Mouse (Mus musculus) liver, adult 2 months (tissue): ENCODE measurements around the gene Shank2. TPM values are rescaled to one million over a fixed set of nuclear protein-coding genes. Genes with fewer than 3 reads are reported as not detected.

ENCODE experiments used
- DNase-seq: peaks from one replicate; pipeline ENCODE4 v3.0.0-alpha.2; 2011; ENCODE audit warnings: low read depth, low spot score; ENCODE audit errors: extremely low read depth
- H3K27ac ChIP-seq: fragments of 200-500 bp; replicated peaks from 2 replicates; pipeline ENCODE4 v1.5.1; 2012; ENCODE audit warnings: low read depth, mild to moderate bottlenecking, control low read depth, inconsistent platforms, low read length; ENCODE audit not compliant: insufficient read depth
- H3K27me3 ChIP-seq: fragments of 200-500 bp; 2 replicates; pipeline ENCODE4 v1.6.1; 2012; ENCODE audit warnings: mild to moderate bottlenecking, moderate library complexity, low read length, inconsistent platforms; ENCODE audit not compliant: control insufficient read depth, insufficient read depth
- H3K36me3 ChIP-seq: fragments of 200-500 bp; 2 replicates; pipeline ENCODE4 v1.6.1; 2012; ENCODE audit warnings: low read length, inconsistent platforms; ENCODE audit not compliant: control insufficient read depth, insufficient read depth
- H3K4me1 ChIP-seq: fragments of 200-500 bp; 2 replicates; pipeline ENCODE4 v1.6.1; 2011; ENCODE audit warnings: low read length; ENCODE audit not compliant: control insufficient read depth, insufficient read depth
- H3K4me3 ChIP-seq: fragments of 200-500 bp; 2 replicates; pipeline ENCODE4 v1.5.1; 2011; ENCODE audit warnings: low read depth, mild to moderate bottlenecking, control low read depth, low read length, moderate library complexity; ENCODE audit not compliant: insufficient read depth
- H3K79me2 ChIP-seq: fragments of 200-500 bp; 2 replicates; pipeline ENCODE4 v1.6.1; 2012; ENCODE audit warnings: inconsistent platforms, mild to moderate bottlenecking, low read length, moderate library complexity; ENCODE audit not compliant: control insufficient read depth, insufficient read depth
- H3K9ac ChIP-seq: fragments of 200-500 bp; 2 replicates; pipeline ENCODE4 v1.6.1; 2012; ENCODE audit warnings: low read depth, mild to moderate bottlenecking, control low read depth, inconsistent platforms, low read length
- CTCF ChIP-seq: fragments of 200-500 bp; IDR thresholded peaks from 2 replicates; pipeline ENCODE4 v1.5.1; 2011; ENCODE audit warnings: low read depth, low read length, control low read depth
- POLR2A ChIP-seq: fragments of 200-500 bp; IDR thresholded peaks from 2 replicates; pipeline ENCODE4 v1.6.1; 2011; ENCODE audit warnings: low read length, control low read depth; ENCODE audit not compliant: insufficient read depth; ENCODE audit errors: extremely low read depth
- WGBS: fragments of 180-500 bp; shearing (Covaris S2); methylation state at CpG from one replicate; pipeline ENCODE4 v1.1.7; 2018; 5-methylcytosine and 5-hydroxymethylcytosine counted together
- polyA plus RNA-seq: library from polyadenylated mRNA; depleted of rRNA; stranded (reverse); fragments of >200 nt; gene quantifications from 2 replicates; pipeline ENCODE4 v1.2.3, GENCODE M21; 2012
- total RNA-seq: library from RNA; depleted of rRNA; stranded (reverse); fragments of >200 nt; gene quantifications from 2 replicates; pipeline ENCODE4 v1.2.3, GENCODE M21; 2014

Gene Shank2
- total and polyA plus RNA-seq, 2 experiments, result 4.1 to 6.6 TPM

GRCm38 (mm10) chr7:144387537-144387936, 385.8 kb downstream of the Shank2 start:
- TF ChIP-seq POLR2A, result no peak
- TF ChIP-seq CTCF, result peak; percentile 9; the same call in 1 of the 2 replicates
- Histone ChIP-seq H3K4me3 (no peak overlapping the region), H3K79me2 (no peaks in the 10 kb centered on the region), H3K27ac (no peak overlapping the region), H3K4me1 (no peaks in the 10 kb centered on the region; the same call in 1 of the 2 replicates), H3K36me3 (no peaks in the 10 kb centered on the region), H3K9ac (no peak overlapping the region), H3K27me3 (no peaks in the 10 kb centered on the region)
- DNase-seq, result no peak
- WGBS, result 95% methylated on average over 6 of the region's 6 CpGs

GRCm38 (mm10) chr7:144389704-144390103, 388.0 kb downstream of the Shank2 start:
- WGBS, result 74% methylated on average over 2 of the region's 2 CpGs
- H3K4me1 ChIP-seq, result no peaks in the 10 kb centered on the region
- no peaks in the 10 kb centered on the region for H3K36me3 ChIP-seq
- DNase-seq, result peak; percentile 80
- H3K27ac ChIP-seq, result no peak overlapping the region
- no peaks in the 10 kb centered on the region for H3K79me2 ChIP-seq
- no peak overlapping the region for H3K4me3 ChIP-seq
- H3K9ac ChIP-seq, result no peak overlapping the region
- no peaks in the 10 kb centered on the region for H3K27me3 ChIP-seq
- TF ChIP-seq CTCF (no peak), POLR2A (no peak)

- H3K27ac ChIP-seq, result no peak overlapping the region
- no peak for TF ChIP-seq POLR2A
- TF ChIP-seq CTCF, result no peak
- no peaks in the 10 kb centered on the region for H3K36me3 ChIP-seq
- H3K4me3 ChIP-seq, result no peak overlapping the region
- H3K4me1 ChIP-seq, result no peaks in the 10 kb centered on the region
- H3K79me2 ChIP-seq, result no peaks in the 10 kb centered on the region
- no peak overlapping the region for H3K9ac ChIP-seq
- 77% methylated on average over 8 of the region's 8 CpGs for WGBS
- H3K27me3 ChIP-seq, result no peaks in the 10 kb centered on the region
- DNase-seq, result no peak
These were observed 388.9 kb downstream of the Shank2 start for GRCm38 (mm10) chr7:144390676-144391075.

- DNase-seq, result peak; percentile 33
- WGBS, result 72% methylated on average over 6 of the region's 6 CpGs
- Histone ChIP-seq H3K4me3 (no peak overlapping the region), H3K9ac (no peak overlapping the region), H3K27ac (no peak overlapping the region), H3K4me1 (no peaks in the 10 kb centered on the region), H3K27me3 (no peaks in the 10 kb centered on the region), H3K36me3 (no peaks in the 10 kb centered on the region), H3K79me2 (no peaks in the 10 kb centered on the region)
- TF ChIP-seq CTCF (no peak), POLR2A (no peak)
These were observed 390.0 kb downstream of the Shank2 start for GRCm38 (mm10) chr7:144391727-144392126.

- Histone ChIP-seq H3K27me3 (no peaks in the 10 kb centered on the region), H3K4me3 (no peak overlapping the region), H3K79me2 (no peaks in the 10 kb centered on the region), H3K9ac (no peak overlapping the region), H3K4me1 (no peaks in the 10 kb centered on the region), H3K36me3 (no peaks in the 10 kb centered on the region), H3K27ac (no peak overlapping the region)
- 83% methylated on average over 4 of the region's 4 CpGs for WGBS
- no peak for TF ChIP-seq CTCF
- no peak for TF ChIP-seq POLR2A
- DNase-seq, result no peak
These were observed 400.8 kb downstream of the Shank2 start for GRCm38 (mm10) chr7:144402492-144402891.

- no peak overlapping the region for H3K4me3 ChIP-seq
- no peaks in the 10 kb centered on the region for H3K79me2 ChIP-seq
- no peak overlapping the region for H3K9ac ChIP-seq
- 79% methylated on average over 4 of the region's 4 CpGs for WGBS
- H3K27ac ChIP-seq, result no peak overlapping the region
- no peaks in the 10 kb centered on the region for H3K36me3 ChIP-seq
- no peaks in the 10 kb centered on the region for H3K4me1 ChIP-seq
- TF ChIP-seq CTCF (no peak), POLR2A (no peak)
- no peaks in the 10 kb centered on the region for H3K27me3 ChIP-seq
- DNase-seq, result no peak
These were observed 405.9 kb downstream of the Shank2 start for GRCm38 (mm10) chr7:144407675-144408074.
